Mouse (Mus musculus) stomach, postnatal 0 days (tissue): ENCODE measurements around the gene Nudt1. TPM values are rescaled to one million over a fixed set of nuclear protein-coding genes. Genes with fewer than 3 reads are reported as not detected.

Source experiments
- ATAC-seq: fragments of 200-750 bp; cut with Nextera tagmentation; 2 replicates; pipeline ENCODE4 v1.8.0; 2017; ENCODE audit not compliant: low FRiP score, low TSS enrichment
- DNase-seq: peaks from one replicate; pipeline ENCODE4 v3.0.0-alpha.2; 2016; ENCODE audit warnings: low spot score
- H3K27ac ChIP-seq: fragments of 300-500 bp; sonication (generic); replicated peaks from 2 replicates; pipeline ENCODE4 v1.5.1; 2014; ENCODE audit warnings: mild to moderate bottlenecking, control low read depth
- H3K27me3 ChIP-seq: fragments of 300-500 bp; sonication (generic); 2 replicates; pipeline ENCODE4 v1.6.1; 2014; ENCODE audit warnings: low read length; ENCODE audit not compliant: control insufficient read depth, insufficient read depth
- H3K36me3 ChIP-seq: fragments of 300-500 bp; sonication (generic); 2 replicates; pipeline ENCODE4 v1.6.1; 2014; ENCODE audit warnings: low read length, mixed read lengths; ENCODE audit not compliant: control insufficient read depth, insufficient read depth
- H3K4me1 ChIP-seq: fragments of 300-500 bp; sonication (generic); replicated peaks from 2 replicates; pipeline ENCODE4 v1.6.1; 2014; ENCODE audit warnings: antibody characterized with exemption; ENCODE audit not compliant: control insufficient read depth, insufficient read depth
- H3K4me2 ChIP-seq: fragments of 300-500 bp; sonication (generic); replicated peaks from 2 replicates; pipeline ENCODE4 v1.6.1; 2014; ENCODE audit warnings: low read depth, mild to moderate bottlenecking, control low read depth, moderate library complexity
- H3K4me3 ChIP-seq: fragments of 300-500 bp; sonication (generic); 2 replicates; pipeline ENCODE4 v1.5.1; 2014; ENCODE audit warnings: low read depth, low read length, control low read depth
- H3K9ac ChIP-seq: fragments of 300-500 bp; sonication (generic); 2 replicates; pipeline ENCODE4 v1.6.1; 2014; ENCODE audit warnings: mild to moderate bottlenecking, low read length, control low read depth, mixed read lengths
- H3K9me3 ChIP-seq: fragments of 300-500 bp; sonication (generic); 2 replicates; pipeline ENCODE4 v1.6.1; 2016; ENCODE audit warnings: low read length; ENCODE audit not compliant: control insufficient read depth
- CTCF ChIP-seq: IDR thresholded peaks from 2 replicates; pipeline ENCODE4 v1.5.1; 2016; ENCODE audit warnings: antibody characterized with exemption, low read depth, mild to moderate bottlenecking, moderate library complexity
- EP300 ChIP-seq: optimal IDR thresholded peaks from 2 replicates; pipeline ENCODE3; 2016; ENCODE audit warnings: antibody characterized with exemption
- WGBS: fragments of 180-500 bp; shearing (Covaris S2); extraction: QIAGEN DNeasy Blood & Tissue Kit; methylation state at CpG from one replicate; pipeline ENCODE4 v1.1.7; 2014; 5-methylcytosine and 5-hydroxymethylcytosine counted together
- polyA plus RNA-seq: library from polyadenylated mRNA; unstranded; fragments of >200 nt; fragmentation: Nextera tagmentation; extraction: Ambion mirVana; gene quantifications from 2 replicates; pipeline ENCODE4 v1.2.1, GENCODE M21; 2015

Nudt1 gene
- 24.8 and 25.3 TPM in 2 replicates for polyA plus RNA-seq

GRCm38 (mm10) chr5:140321042-140321755 lies at the start of gene Nudt1, which contains the start of gene Mad1l1:
Gene Nudt1, plus strand, starts transcription at chr5:140321656.
Gene Mad1l1, minus strand, starts transcription at chr5:140321552.
- H3K27me3 ChIP-seq = no peaks in the 10 kb centered on the region
- peak; percentile 49; the same call in 1 of the 2 replicates for TF ChIP-seq CTCF
- peak; percentile 100 for TF ChIP-seq EP300
- peak within 1 kb of the TSS; percentile 97 for H3K9ac ChIP-seq
- H3K4me1 ChIP-seq = peaks cover 3% of the 10 kb centered on the region; the same call in 1 of the 2 replicates
- H3K4me2 ChIP-seq = peak within 1 kb of the TSS; percentile 95
- H3K4me3 ChIP-seq = peak within 1 kb of the TSS; percentile 78
- under 1% methylated on average over 58 of the region's 60 CpGs for WGBS
- H3K27ac ChIP-seq = peak within 1 kb of the TSS; percentile 90
- H3K9me3 ChIP-seq = no peaks in the 10 kb centered on the region
- ATAC-seq = peak; percentile 95
- no peaks in the 10 kb centered on the region for H3K36me3 ChIP-seq
- DNase-seq = peak; percentile 94

DNA sequence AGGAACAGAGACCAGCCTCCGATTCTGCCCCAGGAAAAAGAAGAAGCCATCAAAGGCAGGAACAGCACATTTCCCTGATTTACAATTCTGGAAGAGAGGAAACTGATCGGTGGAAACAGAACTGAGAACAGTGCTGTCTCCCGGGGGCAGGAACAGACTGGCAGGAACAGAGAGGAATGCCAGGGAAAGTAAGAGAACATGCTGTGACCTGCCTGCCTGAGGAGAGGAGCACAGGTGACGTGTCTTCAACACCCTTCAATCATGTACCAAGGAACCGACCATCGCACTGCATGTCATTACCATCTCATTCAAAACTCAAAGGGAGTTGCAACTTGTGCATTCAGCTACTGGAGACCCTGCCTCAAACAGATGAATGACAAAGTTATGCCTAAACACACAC lies 44.7 kb upstream of the Nudt1 start:
- no peaks in the 10 kb centered on the region; the same call in 1 of the 2 replicates for H3K36me3 ChIP-seq
- 84% methylated on average over 6 of the region's 6 CpGs for WGBS

GRCm38 (mm10) chr5:140280205-140280604 lies 41.3 kb upstream of the Nudt1 start:
- 82% methylated on average over 9 of the region's 9 CpGs for WGBS
- H3K9me3 ChIP-seq = no peaks in the 10 kb centered on the region
- H3K27ac ChIP-seq = no peak overlapping the region
- DNase-seq (no peak), ATAC-seq (no peak)
- no peaks in the 10 kb centered on the region for H3K27me3 ChIP-seq
- H3K4me1 ChIP-seq = no peaks in the 10 kb centered on the region
- no peak for TF ChIP-seq EP300
- no peak overlapping the region for H3K4me3 ChIP-seq
- no peak overlapping the region for H3K4me2 ChIP-seq
- H3K36me3 ChIP-seq = peaks cover 3% of the 10 kb centered on the region; the same call in 1 of the 2 replicates
- no peak overlapping the region for H3K9ac ChIP-seq

More for the DNA sequence above, 44.7 kb upstream of the Nudt1 start:
- Histone ChIP-seq H3K27ac (no peak overlapping the region), H3K9me3 (no peaks in the 10 kb centered on the region), H3K4me1 (no peaks in the 10 kb centered on the region), H3K9ac (no peak overlapping the region), H3K27me3 (no peaks in the 10 kb centered on the region), H3K4me2 (no peak overlapping the region), H3K4me3 (no peak overlapping the region)
- TF ChIP-seq CTCF (no peak), EP300 (no peak)
- ATAC-seq = no peak
- DNase-seq = no peak

GRCm38 (mm10) chr5:140282376-140282775 lies 39.1 kb upstream of the Nudt1 start:
- WGBS = 70% methylated on average over 8 of the region's 8 CpGs
- H3K4me1 ChIP-seq = no peaks in the 10 kb centered on the region
- peak; percentile 48 for DNase-seq
- no peaks in the 10 kb centered on the region for H3K9me3 ChIP-seq
- no peak overlapping the region for H3K27ac ChIP-seq
- TF ChIP-seq EP300 (no peak), CTCF (no peak)
- no peak overlapping the region for H3K9ac ChIP-seq
- no peak overlapping the region for H3K4me2 ChIP-seq
- peaks cover 4% of the 10 kb centered on the region; the same call in 1 of the 2 replicates for H3K36me3 ChIP-seq
- H3K4me3 ChIP-seq = no peak overlapping the region
- ATAC-seq = peak; percentile 70
- no peaks in the 10 kb centered on the region for H3K27me3 ChIP-seq

GRCm38 (mm10) chr5:140282900-140283299 lies 38.6 kb upstream of the Nudt1 start:
- Histone ChIP-seq H3K4me2 (no peak overlapping the region), H3K36me3 (peaks cover 4% of the 10 kb centered on the region; the same call in 1 of the 2 replicates), H3K4me1 (no peaks in the 10 kb centered on the region), H3K9ac (no peak overlapping the region), H3K4me3 (no peak overlapping the region), H3K27ac (no peak overlapping the region), H3K9me3 (no peaks in the 10 kb centered on the region), H3K27me3 (no peaks in the 10 kb centered on the region)
- WGBS = 82% methylated on average over 3 of the region's 3 CpGs
- TF ChIP-seq CTCF (no peak), EP300 (no peak)
- ATAC-seq (peak; percentile 64; the same call in 1 of the 2 replicates), DNase-seq (peak; percentile 25)

- no peaks in the 10 kb centered on the region for H3K27me3 ChIP-seq
- H3K4me3 ChIP-seq = no peak overlapping the region
- TF ChIP-seq EP300 = no peak
- no peak for TF ChIP-seq CTCF
- 90% methylated on average over 2 of the region's 2 CpGs for WGBS
- no peaks in the 10 kb centered on the region for H3K4me1 ChIP-seq
- H3K9me3 ChIP-seq = no peaks in the 10 kb centered on the region
- peaks cover 6% of the 10 kb centered on the region; the same call in 1 of the 2 replicates for H3K36me3 ChIP-seq
- ATAC-seq (no peak), DNase-seq (no peak)
- no peak overlapping the region for H3K4me2 ChIP-seq
- no peak overlapping the region for H3K9ac ChIP-seq
- no peak overlapping the region for H3K27ac ChIP-seq
Measured at GRCm38 (mm10) chr5:140284011-140284410, 37.4 kb upstream of the Nudt1 start.
